Mouse (Mus musculus): ENCODE results near the gene Spaca4. TPM values are rescaled to one million over a fixed set of nuclear protein-coding genes. Genes with fewer than 3 reads are reported as not detected.

Gene Spaca4
- total RNA-seq, 1 experiment, result 0.76 TPM

GRCm38 (mm10) chr7:45767500-45767899 lies 41.9 kb upstream of the Spaca4 start:
- peaks cover 0 to 14% of the 10 kb centered on the region in 2 experiments; a peak in 1 of 4 replicates for H3K4me1 ChIP-seq (ENCODE audit: control insufficient read depth in 2 of 2, insufficient read depth in 2 of 2, low read length in 2 of 2, poor library complexity in 1 of 2)
- in situ Hi-C loops (cut with MboI; ENCODE audit: low sequenced_read_pairs in 2 of 2, unreplicated experiment in 2 of 2), result no loop called here
- no peaks in the 10 kb centered on the region for H3K9me3 ChIP-seq (ENCODE audit: control insufficient read depth, insufficient read depth, low read depth, low read length)
- no peak overlapping the region for H3K27ac ChIP-seq (ENCODE audit: insufficient read depth, low read depth, low read length, poor library complexity, severe bottlenecking)
- no peaks in the 10 kb centered on the region for H3K36me3 ChIP-seq (ENCODE audit: control insufficient read depth, insufficient read depth, low read length, poor library complexity, severe bottlenecking)
- H3K4me3 ChIP-seq (ENCODE audit: insufficient read depth in 1 of 2, low read depth in 1 of 2, low read length in 2 of 2, poor library complexity in 1 of 2, severe bottlenecking in 1 of 2), result no peak overlapping the region
- no peak overlapping the region for H3K9ac ChIP-seq (ENCODE audit: insufficient read depth, low read depth, low read length, poor library complexity, severe bottlenecking)
- no peak for TF ChIP-seq ZNF384 (IDR thresholded peaks at IDR 0.05; ENCODE audit: low read depth, low read length)
- TF ChIP-seq CHD2 (IDR thresholded peaks at IDR 0.05; ENCODE audit: low read depth, low read length), result no peak
- no peak for TF ChIP-seq ZC3H11A (IDR thresholded peaks at IDR 0.05; ENCODE audit: borderline replicate concordance, low read depth, low read length)
- no peak for TF ChIP-seq MAFK (IDR thresholded peaks at IDR 0.05; ENCODE audit: insufficient read depth, low read depth, low read length)
- TF ChIP-seq HCFC1 (IDR thresholded peaks at IDR 0.05; ENCODE audit: borderline replicate concordance, insufficient read depth, low read length), result no peak
- no peak for DNase-seq (ENCODE audit: low read depth, low spot score)

DNA sequence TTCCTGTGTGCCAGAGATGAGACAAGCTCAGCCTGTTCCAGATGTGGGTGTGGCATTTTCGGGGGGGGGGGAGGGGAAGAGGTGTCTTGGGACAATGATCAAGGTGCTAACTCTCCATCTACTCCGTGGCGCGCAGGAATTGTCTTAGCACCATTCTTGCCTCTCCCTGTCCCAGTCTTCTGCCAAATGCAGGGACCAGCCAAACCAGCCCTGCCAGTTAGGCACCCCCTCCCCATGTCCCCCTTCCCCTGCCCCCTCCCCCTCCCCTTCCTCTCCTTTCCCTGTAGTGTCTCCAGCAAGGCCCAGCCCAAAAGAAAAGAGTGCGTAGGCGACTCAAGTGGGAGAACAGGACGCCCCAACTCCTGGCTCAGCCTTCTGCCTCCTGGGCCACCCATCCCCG lies 41.2 kb upstream of the Spaca4 start:
- TF ChIP-seq CHD2 (IDR thresholded peaks at IDR 0.05; ENCODE audit: low read depth, low read length), result no peak
- TF ChIP-seq ZC3H11A (IDR thresholded peaks at IDR 0.05; ENCODE audit: borderline replicate concordance, low read depth, low read length), result no peak
- no peak for TF ChIP-seq ZNF384 (IDR thresholded peaks at IDR 0.05; ENCODE audit: low read depth, low read length)
- TF ChIP-seq HCFC1 (IDR thresholded peaks at IDR 0.05; ENCODE audit: borderline replicate concordance, insufficient read depth, low read length), result no peak
- TF ChIP-seq MAFK (IDR thresholded peaks at IDR 0.05; ENCODE audit: insufficient read depth, low read depth, low read length), result no peak
- no peak for DNase-seq (ENCODE audit: low read depth, low spot score)
- Histone ChIP-seq H3K27ac (ENCODE audit: insufficient read depth, low read depth, low read length, poor library complexity, severe bottlenecking) (no peak overlapping the region), H3K36me3 (ENCODE audit: control insufficient read depth, insufficient read depth, low read length, poor library complexity, severe bottlenecking) (no peaks in the 10 kb centered on the region), H3K4me3 (ENCODE audit: insufficient read depth in 1 of 2, low read depth in 1 of 2, low read length in 2 of 2, poor library complexity in 1 of 2, severe bottlenecking in 1 of 2) (no peak overlapping the region), H3K9ac (ENCODE audit: insufficient read depth, low read depth, low read length, poor library complexity, severe bottlenecking) (no peak overlapping the region), H3K4me1 (ENCODE audit: control insufficient read depth in 2 of 2, insufficient read depth in 2 of 2, low read length in 2 of 2, poor library complexity in 1 of 2) (peaks cover 0 to 14% of the 10 kb centered on the region in 2 experiments; a peak in 1 of 4 replicates), H3K9me3 (ENCODE audit: control insufficient read depth, insufficient read depth, low read depth, low read length) (no peaks in the 10 kb centered on the region)
- in situ Hi-C loops (cut with MboI; ENCODE audit: low sequenced_read_pairs in 2 of 2, unreplicated experiment in 2 of 2), result no loop called here

DNA sequence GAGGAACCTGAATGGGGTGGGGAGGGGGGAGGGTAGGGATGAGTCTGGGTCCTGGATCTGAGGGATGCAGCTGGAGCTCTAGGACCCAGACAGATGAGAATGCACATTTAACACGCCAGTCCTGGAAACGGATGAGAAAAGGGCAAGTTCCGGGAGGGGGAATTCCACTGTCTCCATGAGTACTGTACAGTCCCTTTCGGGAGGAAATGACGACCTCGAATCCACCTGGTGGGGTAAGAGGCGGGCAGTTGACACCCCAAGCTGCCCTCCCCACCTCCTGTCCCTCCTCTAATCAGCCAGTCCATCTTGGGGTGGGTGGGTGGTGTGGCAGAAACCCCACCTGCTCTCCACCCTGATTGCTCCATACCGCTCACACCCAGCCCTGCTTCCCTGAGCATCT lies 40.4 kb upstream of the Spaca4 start:
- H3K4me3 ChIP-seq (ENCODE audit: insufficient read depth in 1 of 2, low read depth in 1 of 2, low read length in 2 of 2, poor library complexity in 1 of 2, severe bottlenecking in 1 of 2), result no peak overlapping the region
- TF ChIP-seq CHD2 (IDR thresholded peaks at IDR 0.05; ENCODE audit: low read depth, low read length), result no peak
- TF ChIP-seq ZNF384 (IDR thresholded peaks at IDR 0.05; ENCODE audit: low read depth, low read length), result no peak
- TF ChIP-seq ZC3H11A (IDR thresholded peaks at IDR 0.05; ENCODE audit: borderline replicate concordance, low read depth, low read length), result no peak
- TF ChIP-seq MAFK (IDR thresholded peaks at IDR 0.05; ENCODE audit: insufficient read depth, low read depth, low read length), result no peak
- TF ChIP-seq HCFC1 (IDR thresholded peaks at IDR 0.05; ENCODE audit: borderline replicate concordance, insufficient read depth, low read length), result no peak
- H3K36me3 ChIP-seq (ENCODE audit: control insufficient read depth, insufficient read depth, low read length, poor library complexity, severe bottlenecking), result no peaks in the 10 kb centered on the region
- in situ Hi-C loops (cut with MboI; ENCODE audit: low sequenced_read_pairs in 2 of 2, unreplicated experiment in 2 of 2), result no loop called here
- no peak overlapping the region for H3K27ac ChIP-seq (ENCODE audit: insufficient read depth, low read depth, low read length, poor library complexity, severe bottlenecking)
- DNase-seq (ENCODE audit: low read depth, low spot score), result no peak
- no peak overlapping the region for H3K9ac ChIP-seq (ENCODE audit: insufficient read depth, low read depth, low read length, poor library complexity, severe bottlenecking)
- H3K9me3 ChIP-seq (ENCODE audit: control insufficient read depth, insufficient read depth, low read depth, low read length), result no peaks in the 10 kb centered on the region
- H3K4me1 ChIP-seq (ENCODE audit: control insufficient read depth in 2 of 2, insufficient read depth in 2 of 2, low read length in 2 of 2, poor library complexity in 1 of 2), result peaks cover 0 to 12% of the 10 kb centered on the region in 2 experiments; a peak in 1 of 4 replicates

GRCm38 (mm10) chr7:45760151-45760550 lies 34.5 kb upstream of the Spaca4 start:
- Histone ChIP-seq H3K36me3 (ENCODE audit: control insufficient read depth, insufficient read depth, low read length, poor library complexity, severe bottlenecking) (no peaks in the 10 kb centered on the region), H3K4me1 (ENCODE audit: control insufficient read depth in 2 of 2, insufficient read depth in 2 of 2, low read length in 2 of 2, poor library complexity in 1 of 2) (no peaks in the 10 kb centered on the region), H3K9me3 (ENCODE audit: control insufficient read depth, insufficient read depth, low read depth, low read length) (no peaks in the 10 kb centered on the region), H3K27ac (ENCODE audit: insufficient read depth, low read depth, low read length, poor library complexity, severe bottlenecking) (no peak overlapping the region), H3K9ac (ENCODE audit: insufficient read depth, low read depth, low read length, poor library complexity, severe bottlenecking) (no peak overlapping the region), H3K4me3 (ENCODE audit: insufficient read depth in 1 of 2, low read depth in 1 of 2, low read length in 2 of 2, poor library complexity in 1 of 2, severe bottlenecking in 1 of 2) (no peak overlapping the region)
- TF ChIP-seq HCFC1 (IDR thresholded peaks at IDR 0.05; ENCODE audit: borderline replicate concordance, insufficient read depth, low read length), result no peak
- TF ChIP-seq ZNF384 (IDR thresholded peaks at IDR 0.05; ENCODE audit: low read depth, low read length), result no peak
- TF ChIP-seq MAFK (IDR thresholded peaks at IDR 0.05; ENCODE audit: insufficient read depth, low read depth, low read length), result no peak
- no peak for TF ChIP-seq CHD2 (IDR thresholded peaks at IDR 0.05; ENCODE audit: low read depth, low read length)
- no peak for TF ChIP-seq ZC3H11A (IDR thresholded peaks at IDR 0.05; ENCODE audit: borderline replicate concordance, low read depth, low read length)
- in situ Hi-C loops (cut with MboI; ENCODE audit: low sequenced_read_pairs in 2 of 2, unreplicated experiment in 2 of 2), result no loop called here
- no peak for DNase-seq (ENCODE audit: low read depth, low spot score)

DNA sequence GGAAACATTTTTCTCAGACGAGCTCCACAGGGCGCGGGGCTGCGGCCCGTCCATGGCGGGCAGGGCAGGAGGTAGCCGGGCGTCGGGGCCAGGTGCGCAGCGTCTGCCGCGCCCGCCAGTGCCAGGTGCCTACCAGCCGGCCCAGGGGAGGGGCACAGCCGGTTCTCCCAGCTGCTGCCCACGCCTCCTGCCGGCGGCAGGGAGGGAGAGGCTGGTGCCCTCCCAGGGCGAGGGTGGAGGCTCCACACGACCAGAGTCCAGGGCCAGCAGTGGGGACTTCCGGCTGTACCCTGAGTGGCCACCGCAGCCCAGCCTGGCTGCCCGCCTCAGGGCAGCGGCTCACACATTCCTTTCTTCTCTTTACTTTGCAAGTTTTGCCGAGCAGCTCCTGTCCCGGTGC lies 33.8 kb upstream of the Spaca4 start:
- TF ChIP-seq CHD2 (IDR thresholded peaks at IDR 0.05; ENCODE audit: low read depth, low read length), result no peak
- TF ChIP-seq ZC3H11A (IDR thresholded peaks at IDR 0.05; ENCODE audit: borderline replicate concordance, low read depth, low read length), result no peak
- TF ChIP-seq HCFC1 (IDR thresholded peaks at IDR 0.05; ENCODE audit: borderline replicate concordance, insufficient read depth, low read length), result no peak
- TF ChIP-seq ZNF384 (IDR thresholded peaks at IDR 0.05; ENCODE audit: low read depth, low read length), result no peak
- no peak for TF ChIP-seq MAFK (IDR thresholded peaks at IDR 0.05; ENCODE audit: insufficient read depth, low read depth, low read length)
- peak overlapping the region; percentile 36 to 51; a peak in 3 of 4 replicates for H3K4me3 ChIP-seq (ENCODE audit: insufficient read depth in 1 of 2, low read depth in 1 of 2, low read length in 2 of 2, poor library complexity in 1 of 2, severe bottlenecking in 1 of 2)
- no peaks in the 10 kb centered on the region for H3K36me3 ChIP-seq (ENCODE audit: control insufficient read depth, insufficient read depth, low read length, poor library complexity, severe bottlenecking)
- H3K4me1 ChIP-seq (ENCODE audit: control insufficient read depth in 2 of 2, insufficient read depth in 2 of 2, low read length in 2 of 2, poor library complexity in 1 of 2), result no peaks in the 10 kb centered on the region
- H3K9ac ChIP-seq (ENCODE audit: insufficient read depth, low read depth, low read length, poor library complexity, severe bottlenecking), result no peak overlapping the region
- no peak for DNase-seq (ENCODE audit: low read depth, low spot score)
- no peak overlapping the region for H3K27ac ChIP-seq (ENCODE audit: insufficient read depth, low read depth, low read length, poor library complexity, severe bottlenecking)
- in situ Hi-C loops (cut with MboI; ENCODE audit: low sequenced_read_pairs in 2 of 2, unreplicated experiment in 2 of 2), result no loop called here
- H3K9me3 ChIP-seq (ENCODE audit: control insufficient read depth, insufficient read depth, low read depth, low read length), result no peaks in the 10 kb centered on the region

Measured in ES-E14 (cell line).